Mouse (Mus musculus): ENCODE results near the gene Gal3st4. TPM values are rescaled to one million over a fixed set of nuclear protein-coding genes. Genes with fewer than 3 reads are reported as not detected.
A peak's percentile ranks its signal among the peaks of the same experiment; 100 is the strongest.

Gene Gal3st4
- polyA plus RNA-seq, 1 experiment from 2014 or later = 0.63 TPM

DNA sequence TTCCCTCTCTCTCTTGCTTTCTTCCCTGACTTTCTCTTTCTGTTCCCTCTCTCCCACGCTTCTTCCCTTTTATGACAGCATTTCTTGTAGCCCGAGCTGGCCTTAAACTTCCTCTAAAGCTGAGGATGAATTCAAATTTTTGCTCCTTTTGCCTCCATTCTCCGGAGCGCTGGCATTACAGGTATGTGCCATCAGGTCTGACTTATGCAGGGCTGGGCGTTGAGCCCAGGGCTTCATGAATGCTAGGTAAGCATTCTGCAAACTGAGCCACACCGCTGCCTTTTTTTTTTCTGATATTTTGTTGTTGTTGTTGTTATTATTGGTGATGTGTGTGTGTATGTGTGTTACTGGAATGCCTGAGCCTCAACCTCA lies 8.4 kb downstream of the Gal3st4 start:
- no peak overlapping the region for H3K27ac ChIP-seq (ENCODE audit: low read depth, low read length)
- H3K4me1 ChIP-seq (replicated peaks; ENCODE audit: control insufficient read depth, insufficient read depth, low read length) = 0 out of 2 replicates have a peak, but pooled peaks cover 4% of the 10 kb centered on the region
- H3K4me2 ChIP-seq (replicated peaks; ENCODE audit: low read depth) = peak overlapping the region; percentile 96
- H3K4me3 ChIP-seq (ENCODE audit: low read depth, low read length) = peak overlapping the region; percentile 82
- 10% methylated on average over 6 of the region's 6 CpGs for WGBS
- H3K9me3 ChIP-seq (ENCODE audit: control insufficient read depth) = no peaks in the 10 kb centered on the region
- H3K27me3 ChIP-seq (replicated peaks; ENCODE audit: control insufficient read depth, insufficient read depth, low read length) = no peaks in the 10 kb centered on the region
- H3K36me3 ChIP-seq (ENCODE audit: control insufficient read depth, insufficient read depth) = peaks cover 27% of the 10 kb centered on the region
- peak overlapping the region; percentile 92 for H3K9ac ChIP-seq (ENCODE audit: low read depth, low read length)
- no peak for ATAC-seq
- no peak for TF ChIP-seq CTCF (IDR thresholded peaks at IDR 0.05; ENCODE audit: low read depth)

DNA sequence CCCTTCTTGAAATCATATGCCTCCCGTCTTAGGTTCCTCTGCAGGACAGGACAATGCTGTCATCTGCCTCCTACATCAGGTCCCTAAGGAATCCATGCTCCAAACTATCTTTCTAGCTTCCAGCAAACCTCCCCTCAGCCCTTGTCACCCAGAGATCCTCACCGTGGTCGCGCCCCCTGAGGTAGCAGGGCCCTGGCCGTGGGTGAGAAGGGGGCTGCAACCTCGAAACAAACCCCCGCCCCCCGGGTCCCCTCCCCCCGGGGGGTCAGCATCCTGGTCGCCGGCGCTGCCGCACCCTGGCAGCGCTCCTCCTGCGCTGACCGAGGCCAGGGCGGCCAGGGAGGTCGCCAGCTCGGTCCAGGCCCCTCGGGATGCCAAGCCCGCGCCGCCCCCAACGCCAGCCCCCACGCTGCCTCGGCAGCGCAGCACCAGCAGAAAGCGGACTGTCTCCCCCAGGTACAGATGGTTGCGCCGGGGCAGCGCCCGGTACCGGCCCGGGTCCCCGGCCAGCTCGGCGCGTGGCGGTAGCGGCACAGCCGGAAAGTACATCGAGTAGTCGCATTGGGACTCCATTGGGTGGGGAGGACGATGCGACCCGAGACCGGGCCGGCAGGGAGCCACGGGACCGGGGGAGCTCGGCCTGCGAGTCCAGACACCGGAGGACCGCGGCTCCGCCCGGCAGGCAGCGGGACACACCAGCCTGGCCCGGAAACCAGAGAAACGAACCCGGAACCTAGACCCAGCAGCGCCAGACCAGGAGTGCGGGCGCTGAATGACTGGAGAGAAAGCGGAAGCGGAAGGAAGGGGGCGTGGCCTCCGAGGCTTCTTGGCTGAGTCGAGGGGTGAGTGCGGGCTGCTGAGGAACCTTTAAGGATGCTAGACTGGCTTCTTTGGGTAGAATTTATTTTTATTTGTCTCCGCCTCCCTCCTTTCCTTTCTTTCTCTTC lies 9.1 kb downstream of the Gal3st4 start, which contains the start of gene BC037034:
Gene BC037034, minus strand, starts transcription at position 774 of the 947 bp plus-strand sequence.
- peak; percentile 28; the same call in 1 of the 2 replicates for TF ChIP-seq CTCF (IDR thresholded peaks at IDR 0.05; ENCODE audit: low read depth)
- H3K27me3 ChIP-seq (replicated peaks; ENCODE audit: control insufficient read depth, insufficient read depth, low read length) = no peaks in the 10 kb centered on the region
- peak within 1 kb of the TSS; percentile 82 for H3K4me3 ChIP-seq (ENCODE audit: low read depth, low read length)
- peak within 1 kb of the TSS; percentile 92 for H3K9ac ChIP-seq (ENCODE audit: low read depth, low read length)
- peak within 1 kb of the TSS; percentile 77 for H3K27ac ChIP-seq (ENCODE audit: low read depth, low read length)
- peak within 1 kb of the TSS; percentile 96 for H3K4me2 ChIP-seq (replicated peaks; ENCODE audit: low read depth)
- WGBS = 1% methylated on average over 63 of the region's 71 CpGs
- H3K9me3 ChIP-seq (ENCODE audit: control insufficient read depth) = no peaks in the 10 kb centered on the region
- 0 out of 2 replicates have a peak, but pooled peaks cover 4% of the 10 kb centered on the region for H3K4me1 ChIP-seq (replicated peaks; ENCODE audit: control insufficient read depth, insufficient read depth, low read length)
- peak; percentile 81 for ATAC-seq
- peaks cover 32% of the 10 kb centered on the region for H3K36me3 ChIP-seq (ENCODE audit: control insufficient read depth, insufficient read depth)

DNA sequence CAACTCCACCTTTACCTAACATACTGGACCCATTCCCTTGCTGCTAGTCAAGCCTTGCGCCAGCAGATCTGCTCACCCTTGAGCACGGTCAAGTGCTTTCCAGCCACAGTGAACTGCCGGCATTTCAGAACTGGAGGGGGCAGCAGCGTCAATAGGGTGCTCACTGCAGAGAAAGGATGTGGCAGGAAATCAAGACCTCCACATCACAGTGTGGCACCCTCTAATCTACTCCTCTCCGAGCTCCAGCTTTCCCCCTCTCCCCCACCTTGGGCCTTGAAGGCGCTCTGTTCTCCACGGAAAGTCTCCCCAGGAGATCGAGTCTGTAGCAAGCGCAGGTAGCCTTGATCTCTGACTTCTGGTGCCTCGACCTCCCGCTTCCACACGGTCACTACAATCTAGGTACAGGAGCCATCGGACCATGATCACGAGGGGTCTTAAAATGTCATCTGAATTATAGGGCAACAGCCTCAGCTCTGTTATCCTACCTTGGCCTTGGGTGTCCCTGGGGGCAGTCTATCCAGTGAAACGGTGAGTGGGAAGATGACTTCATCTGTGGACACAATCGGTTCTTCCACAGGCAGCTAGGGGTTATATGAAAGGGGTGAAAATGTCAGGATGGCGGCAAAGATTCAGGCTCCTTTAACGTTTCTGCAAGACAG lies 9.9 kb downstream of the Gal3st4 start:
- Histone ChIP-seq H3K27ac (ENCODE audit: low read depth, low read length) (no peak overlapping the region; the same call in 1 of the 2 replicates), H3K4me3 (ENCODE audit: low read depth, low read length) (peak overlapping the region; percentile 82), H3K4me1 (replicated peaks; ENCODE audit: control insufficient read depth, insufficient read depth, low read length) (0 out of 2 replicates have a peak, but pooled peaks cover 4% of the 10 kb centered on the region), H3K9ac (ENCODE audit: low read depth, low read length) (peak overlapping the region; percentile 92), H3K27me3 (replicated peaks; ENCODE audit: control insufficient read depth, insufficient read depth, low read length) (no peaks in the 10 kb centered on the region), H3K4me2 (replicated peaks; ENCODE audit: low read depth) (peak overlapping the region; percentile 96), H3K9me3 (ENCODE audit: control insufficient read depth) (no peaks in the 10 kb centered on the region), H3K36me3 (ENCODE audit: control insufficient read depth, insufficient read depth) (peaks cover 32% of the 10 kb centered on the region)
- 59% methylated on average over 18 of the region's 18 CpGs for WGBS
- no peak; the same call in 1 of the 2 replicates for TF ChIP-seq CTCF (IDR thresholded peaks at IDR 0.05; ENCODE audit: low read depth)
- ATAC-seq = no peak

GRCm38 (mm10) chr5:138262001-138262400 lies 10.6 kb downstream of the Gal3st4 start:
- Histone ChIP-seq H3K27ac (ENCODE audit: low read depth, low read length) (no peak overlapping the region), H3K27me3 (replicated peaks; ENCODE audit: control insufficient read depth, insufficient read depth, low read length) (no peaks in the 10 kb centered on the region), H3K4me1 (replicated peaks; ENCODE audit: control insufficient read depth, insufficient read depth, low read length) (0 out of 2 replicates have a peak, but pooled peaks cover 4% of the 10 kb centered on the region), H3K36me3 (ENCODE audit: control insufficient read depth, insufficient read depth) (peaks cover 32% of the 10 kb centered on the region), H3K4me2 (replicated peaks; ENCODE audit: low read depth) (no peak overlapping the region), H3K9ac (ENCODE audit: low read depth, low read length) (peak overlapping the region; percentile 11; the same call in 1 of the 2 replicates), H3K9me3 (ENCODE audit: control insufficient read depth) (no peaks in the 10 kb centered on the region), H3K4me3 (ENCODE audit: low read depth, low read length) (no peak overlapping the region)
- no peak for TF ChIP-seq CTCF (IDR thresholded peaks at IDR 0.05; ENCODE audit: low read depth)
- no peak for ATAC-seq
- WGBS = 65% methylated on average over 4 of the region's 4 CpGs

DNA sequence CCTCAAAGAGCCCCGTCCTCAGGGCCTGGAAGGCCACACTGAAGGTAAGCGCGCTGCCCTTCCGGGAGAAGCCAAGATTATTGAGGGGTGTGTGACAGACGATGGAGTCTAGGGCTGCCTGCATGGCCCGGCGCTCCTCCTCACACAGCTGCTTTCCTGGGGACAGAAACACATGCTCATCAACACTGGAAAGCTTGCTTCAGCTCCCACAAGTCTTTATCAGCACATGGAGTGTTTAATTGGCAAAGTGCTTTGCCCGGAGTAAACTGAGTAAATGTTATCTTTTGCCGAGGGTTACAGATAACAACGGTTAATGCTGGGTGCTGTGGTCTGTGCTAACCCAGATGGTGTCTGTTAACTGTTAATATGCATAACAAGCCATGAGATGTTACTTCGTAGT lies 11.8 kb downstream of the Gal3st4 start:
- peaks cover 32% of the 10 kb centered on the region for H3K36me3 ChIP-seq (ENCODE audit: control insufficient read depth, insufficient read depth)
- no peaks in the 10 kb centered on the region for H3K27me3 ChIP-seq (replicated peaks; ENCODE audit: control insufficient read depth, insufficient read depth, low read length)
- H3K9me3 ChIP-seq (ENCODE audit: control insufficient read depth) = no peaks in the 10 kb centered on the region
- H3K9ac ChIP-seq (ENCODE audit: low read depth, low read length) = no peak overlapping the region
- no peak for ATAC-seq
- TF ChIP-seq CTCF (IDR thresholded peaks at IDR 0.05; ENCODE audit: low read depth) = no peak
- 59% methylated on average over 11 of the region's 11 CpGs for WGBS
- H3K4me2 ChIP-seq (replicated peaks; ENCODE audit: low read depth) = no peak overlapping the region
- 0 out of 2 replicates have a peak overlapping the region, but pooled peaks have one; percentile 28 for H3K27ac ChIP-seq (ENCODE audit: low read depth, low read length)
- H3K4me1 ChIP-seq (replicated peaks; ENCODE audit: control insufficient read depth, insufficient read depth, low read length) = 0 out of 2 replicates have a peak, but pooled peaks cover 8% of the 10 kb centered on the region
- no peak overlapping the region for H3K4me3 ChIP-seq (ENCODE audit: low read depth, low read length)

DNA sequence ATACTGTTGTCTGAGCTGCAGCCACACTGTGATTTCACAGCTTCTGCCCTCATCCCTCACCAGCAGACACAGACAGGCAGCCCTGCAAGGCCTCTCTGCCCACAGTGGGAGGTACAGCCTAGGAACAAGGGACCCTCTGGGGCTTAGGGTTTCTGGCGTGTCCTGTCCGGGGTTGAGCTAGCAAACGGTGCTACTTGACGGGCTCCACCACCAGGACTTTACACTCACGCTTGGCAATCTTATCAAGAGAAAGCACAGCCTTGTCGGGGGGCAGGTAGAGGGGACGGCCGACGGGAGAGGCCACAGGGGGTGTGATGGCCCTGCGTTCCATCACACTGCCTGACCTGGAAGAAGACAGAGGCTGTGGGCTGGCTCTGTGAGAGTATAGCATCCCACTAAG lies 12.6 kb downstream of the Gal3st4 start:
- Histone ChIP-seq H3K4me3 (ENCODE audit: low read depth, low read length) (no peak overlapping the region), H3K27ac (ENCODE audit: low read depth, low read length) (peak overlapping the region; percentile 28; the same call in 1 of the 2 replicates), H3K9ac (ENCODE audit: low read depth, low read length) (no peak overlapping the region), H3K4me1 (replicated peaks; ENCODE audit: control insufficient read depth, insufficient read depth, low read length) (0 out of 2 replicates have a peak, but pooled peaks cover 8% of the 10 kb centered on the region), H3K9me3 (ENCODE audit: control insufficient read depth) (no peaks in the 10 kb centered on the region), H3K27me3 (replicated peaks; ENCODE audit: control insufficient read depth, insufficient read depth, low read length) (no peaks in the 10 kb centered on the region), H3K36me3 (ENCODE audit: control insufficient read depth, insufficient read depth) (peaks cover 32% of the 10 kb centered on the region), H3K4me2 (replicated peaks; ENCODE audit: low read depth) (no peak overlapping the region)
- ATAC-seq = no peak
- no peak for TF ChIP-seq CTCF (IDR thresholded peaks at IDR 0.05; ENCODE audit: low read depth)
- WGBS = 58% methylated on average over 10 of the region's 10 CpGs

Measured in intestine, postnatal 0 days (tissue).